Mouse (Mus musculus) layer of hippocampus, adult 9-10 months (tissue): ENCODE data around the gene Pax7.

Source experiments
- DNase-seq: peaks from one replicate; pipeline ENCODE4 v3.0.0; 2022; ENCODE audit warnings: low spot score

Pax7 gene

GRCm38 (mm10) chr4:139833036-139833634 lies at the start of gene Pax7:
Pax7 (minus strand) TSS chr4:139833528.
- no peak for DNase-seq

GRCm38 (mm10) chr4:139881796-139882195 lies 48.5 kb upstream of the Pax7 start:
- no peak for DNase-seq

GRCm38 (mm10) chr4:139879324-139879723 lies 46.0 kb upstream of the Pax7 start:
- DNase-seq, result no peak

GRCm38 (mm10) chr4:139878443-139878842 lies 45.1 kb upstream of the Pax7 start:
- DNase-seq, result no peak

GRCm38 (mm10) chr4:139877269-139877668 lies 43.9 kb upstream of the Pax7 start:
- DNase-seq, result peak; percentile 30

DNA sequence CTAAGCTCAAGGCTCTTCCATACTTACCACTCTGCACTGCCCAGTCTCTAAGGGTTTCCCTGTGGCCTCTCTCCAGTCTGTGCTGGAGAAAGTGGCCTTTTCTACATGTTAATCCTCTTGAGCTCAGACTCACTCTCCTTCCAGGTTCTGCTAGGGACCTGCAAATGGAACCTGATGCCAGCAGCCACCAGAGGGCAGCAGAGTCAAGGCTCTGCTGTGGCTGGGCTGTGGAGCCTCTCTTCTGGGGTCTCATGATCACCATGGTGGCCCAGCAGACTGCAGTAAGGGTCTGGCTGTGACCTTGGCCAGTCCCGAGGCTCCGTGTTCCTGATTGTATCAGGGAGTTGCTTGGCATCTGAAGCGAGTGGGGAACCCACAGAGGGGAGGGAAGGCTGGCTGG lies 39.3 kb upstream of the Pax7 start:
- no peak for DNase-seq

GRCm38 (mm10) chr4:139871699-139872098 lies 38.4 kb upstream of the Pax7 start:
- DNase-seq, result no peak

- DNase-seq, result no peak
These were observed 29.9 kb upstream of the Pax7 start for GRCm38 (mm10) chr4:139863218-139863617.

GRCm38 (mm10) chr4:139858635-139859176 lies 25.4 kb upstream of the Pax7 start:
- peak; percentile 55 for DNase-seq

DNA sequence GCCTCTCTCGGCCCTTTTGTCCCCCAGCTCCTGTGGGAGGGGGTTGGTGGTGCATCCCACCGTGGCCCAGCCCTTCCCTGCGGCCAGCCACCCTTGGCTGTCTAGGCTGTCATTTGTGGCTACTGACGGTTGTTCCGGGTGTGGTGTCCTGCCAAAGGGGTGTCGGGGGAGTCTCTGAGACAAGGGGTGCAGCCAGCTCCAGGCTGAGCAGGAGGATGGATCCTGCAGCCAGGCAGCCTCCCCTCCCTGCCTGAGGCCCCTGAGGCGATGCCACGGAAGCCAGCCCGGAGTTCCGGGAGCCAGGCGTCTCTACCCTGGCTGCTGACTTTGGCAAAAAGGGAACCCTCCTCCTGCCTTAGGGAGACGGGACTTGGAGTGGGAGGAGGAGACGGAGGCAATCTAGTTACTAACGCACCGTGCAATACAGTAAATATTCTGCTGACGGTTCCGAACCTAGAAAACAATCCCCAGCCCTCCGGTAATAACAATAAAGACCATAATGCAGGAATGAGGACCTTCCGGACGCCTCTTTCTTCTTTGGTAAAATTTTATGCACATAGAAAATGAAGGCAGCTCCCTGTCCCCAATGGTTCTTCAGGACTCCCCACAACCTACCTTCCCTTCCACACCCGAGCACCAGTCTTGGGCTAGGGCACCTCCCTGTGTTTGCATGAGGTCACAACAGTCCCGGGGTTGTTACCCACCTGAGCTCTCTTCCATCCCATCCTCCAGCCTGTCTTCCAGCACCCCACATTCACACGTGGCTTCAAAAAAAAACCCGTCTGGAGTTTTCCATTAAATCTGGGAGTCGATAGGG lies 19.1 kb upstream of the Pax7 start:
- DNase-seq, result no peak

GRCm38 (mm10) chr4:139851387-139851786 lies 18.1 kb upstream of the Pax7 start:
- no peak for DNase-seq

GRCm38 (mm10) chr4:139850547-139851170 lies 17.3 kb upstream of the Pax7 start:
- no peak for DNase-seq

DNA sequence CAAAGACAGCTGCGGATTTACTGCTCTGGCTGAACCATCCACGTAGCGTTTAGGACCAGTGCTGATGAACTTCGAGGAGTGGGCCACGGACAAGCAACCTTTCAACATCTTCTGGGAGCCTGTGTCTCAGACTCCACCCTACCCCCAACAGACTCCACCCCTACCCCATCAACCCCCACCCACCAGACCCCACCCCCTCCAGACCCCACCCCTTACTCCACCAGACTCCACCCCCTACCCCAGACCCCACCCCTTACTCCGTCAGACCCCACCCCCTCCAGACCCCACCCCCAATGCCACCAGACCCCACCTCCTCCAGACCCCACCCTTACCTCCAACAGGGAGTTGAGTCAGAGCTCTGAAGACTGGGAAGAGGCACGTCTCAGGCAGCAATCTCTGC lies 10.1 kb upstream of the Pax7 start:
- DNase-seq, result no peak

GRCm38 (mm10) chr4:139842919-139843318 lies 9.6 kb upstream of the Pax7 start:
- DNase-seq, result no peak

- no peak for DNase-seq
These were observed 7.7 kb upstream of the Pax7 start for GRCm38 (mm10) chr4:139840939-139841500.

DNA sequence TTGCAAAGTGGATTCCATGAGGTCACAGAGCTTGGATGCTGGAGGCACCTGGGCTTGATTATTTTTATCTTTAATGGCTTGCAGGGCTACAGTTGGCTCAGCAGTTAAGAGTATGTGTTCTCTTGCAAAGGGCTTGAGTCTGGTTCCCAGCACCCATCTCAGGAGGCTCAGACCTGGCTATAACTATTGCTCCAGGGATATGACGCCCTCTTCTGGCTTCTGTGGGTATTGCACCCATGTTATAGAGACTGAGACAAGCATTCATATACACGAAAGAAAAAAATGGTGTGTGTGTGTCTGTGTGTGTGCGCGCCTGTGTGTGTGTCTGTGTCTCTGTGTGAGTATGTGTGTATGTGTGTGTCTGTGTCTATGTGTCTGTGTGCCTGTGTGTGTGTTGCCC lies 7.1 kb upstream of the Pax7 start:
- no peak for DNase-seq

DNA sequence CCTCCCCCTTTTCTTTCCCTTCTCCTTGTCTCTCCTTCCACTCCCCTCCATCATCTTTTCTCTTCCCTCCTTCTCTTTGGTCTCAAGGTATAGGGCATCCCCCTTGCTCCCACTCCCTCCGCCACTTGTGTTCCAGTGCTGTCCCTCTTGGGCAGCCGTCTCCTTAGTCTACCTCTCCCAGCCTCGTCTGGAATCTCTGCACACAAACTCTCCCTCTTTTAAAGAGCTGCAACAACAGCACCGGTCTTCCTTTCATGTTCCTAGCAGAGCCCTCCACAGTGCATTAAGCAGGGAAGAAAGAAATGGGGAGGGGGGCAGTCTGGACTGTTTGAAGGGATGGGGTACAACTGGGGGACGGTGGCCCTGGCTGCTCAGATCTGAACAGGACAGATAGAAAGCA lies 3.4 kb upstream of the Pax7 start:
- DNase-seq, result no peak

DNA sequence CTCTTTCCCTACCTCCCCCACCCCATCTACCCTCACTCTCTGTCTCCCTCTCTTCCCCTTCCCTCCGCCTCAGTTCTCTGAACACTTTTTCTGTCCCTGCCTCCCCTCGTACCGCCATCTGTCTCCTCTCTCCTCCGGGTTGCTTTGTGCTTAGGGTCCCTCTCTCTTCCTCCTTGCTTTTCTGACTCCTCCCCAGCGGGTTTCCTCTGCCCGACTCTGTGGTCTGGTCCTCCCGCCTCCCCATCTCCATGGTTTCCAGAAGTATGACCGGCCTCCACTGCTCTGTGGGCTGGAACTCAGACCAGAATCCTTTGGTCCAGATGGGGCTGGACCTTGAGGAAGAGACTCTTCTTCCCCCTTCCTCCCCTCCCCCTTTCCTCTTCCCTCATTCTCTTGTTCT lies 2.9 kb upstream of the Pax7 start:
- no peak for DNase-seq

GRCm38 (mm10) chr4:139833817-139834401 lies 581 bp upstream of the Pax7 start:
- no peak for DNase-seq

DNA sequence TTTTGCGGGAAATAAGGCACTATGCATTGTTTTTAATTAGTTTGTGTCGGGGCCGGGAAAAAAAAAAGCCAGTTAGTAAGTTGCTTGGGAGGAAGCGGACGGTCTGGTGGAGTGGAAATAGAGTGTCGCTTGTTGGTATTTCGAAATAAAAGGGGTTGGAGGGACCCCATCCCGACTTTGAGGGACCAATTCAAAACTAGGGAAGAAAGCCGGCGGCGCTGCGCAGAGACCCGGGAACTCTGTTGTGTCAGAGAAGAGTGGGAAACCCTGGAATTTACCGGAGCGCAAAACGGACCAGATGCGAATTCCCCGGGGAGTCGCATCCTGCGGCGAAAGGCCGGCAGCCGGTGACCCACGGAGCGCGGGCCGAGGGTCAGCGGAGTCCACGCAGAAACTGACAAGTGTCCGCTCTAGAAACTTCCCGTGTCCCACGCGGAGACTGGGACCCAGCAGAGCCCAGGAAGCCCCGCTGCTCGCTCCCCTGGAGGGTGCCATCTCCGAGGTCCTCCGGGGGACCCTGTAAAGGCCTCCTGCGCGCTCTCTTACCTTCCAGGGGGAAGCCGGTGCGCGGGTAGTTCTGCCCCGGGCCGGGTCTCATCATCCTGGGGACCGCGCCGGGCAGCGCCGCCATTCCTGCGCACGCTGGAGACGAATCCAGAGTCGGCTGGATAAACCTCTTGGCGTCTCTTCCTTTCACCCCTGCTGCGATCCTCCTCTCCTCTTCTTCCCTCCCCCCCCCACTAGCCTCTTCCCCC lies 870 bp downstream of the Pax7 start:
- DNase-seq, result no peak

GRCm38 (mm10) chr4:139831501-139832230 lies 1.7 kb downstream of the Pax7 start:
- DNase-seq, result no peak
